12 mouse cellular contexts compared by ENCODE assay signal in the genomic region with DNA sequence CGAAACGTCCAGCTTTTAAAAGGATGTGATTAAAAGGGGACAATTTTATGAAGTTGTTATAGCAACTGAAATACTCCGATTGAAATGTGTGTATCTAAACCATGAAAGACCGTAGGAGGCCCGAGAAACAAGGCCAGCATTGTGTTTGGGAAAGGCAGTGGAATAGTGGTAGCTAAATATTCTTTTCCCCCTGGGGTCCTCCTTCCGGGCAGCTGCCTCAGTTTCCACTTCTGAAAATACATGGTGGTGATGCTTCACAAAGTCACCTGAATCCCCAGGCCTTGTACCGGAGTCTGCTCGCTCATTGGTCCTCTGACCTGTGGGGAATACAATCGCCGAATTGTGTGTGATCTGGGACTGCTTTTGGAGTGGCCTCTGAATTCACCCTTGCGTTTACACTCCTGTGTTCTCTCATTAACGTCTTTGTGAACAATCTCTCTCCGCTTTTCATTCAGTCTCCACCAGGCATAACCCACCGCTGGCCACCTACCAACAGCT. TPM values are rescaled to one million over a fixed set of nuclear protein-coding genes. Genes with fewer than 3 reads are reported as not detected.
DNase-seq lines count a peak whose midpoint lies in the region; ATAC-seq and TF ChIP-seq lines count a peak whose summit lies in the region.
"Had no signal": no experiment of that assay in that cellular context is flagged by ENCODE, and none has a peak within 500 bp of the region (broad histone marks: within the 10 kb centered on the region; RNA-seq: fewer than 3 reads in every experiment).

No protein-coding gene starts in this region.

- H3K4me3 ChIP-seq in E14TG2a.4 (replicated peaks; ENCODE audit: low read length), result peak overlapping the region; percentile 29; the same call in 1 of the 2 replicates
- H3K4me3 ChIP-seq in forebrain, postnatal 0 days (ENCODE audit: low read depth, low read length), result no peak overlapping the region
- H3K4me3 ChIP-seq in midbrain, embryonic 11.5 days (ENCODE audit: low read depth, low read length), result no peak overlapping the region
- H3K4me3 ChIP-seq: megakaryocyte, embryonic 14.5 days had no signal

- H3K9me3 ChIP-seq in E14TG2a.4 (ENCODE audit: low read length), result no peaks in the 10 kb centered on the region
- H3K9me3 ChIP-seq in forebrain, postnatal 0 days (ENCODE audit: low read length), result no peaks in the 10 kb centered on the region
- no peaks in the 10 kb centered on the region for H3K9me3 ChIP-seq in midbrain, embryonic 11.5 days (ENCODE audit: control insufficient read depth, low read length)
- H3K9me3 ChIP-seq: megakaryocyte, embryonic 14.5 days had no signal

- H3K4me1 ChIP-seq in E14TG2a.4 (replicated peaks; ENCODE audit: low read depth, low read length), result peaks cover 75% of the 10 kb centered on the region
- H3K4me1 ChIP-seq in forebrain, postnatal 0 days (ENCODE audit: insufficient read depth), result no peaks in the 10 kb centered on the region
- H3K4me1 ChIP-seq in midbrain, embryonic 11.5 days (ENCODE audit: control insufficient read depth, insufficient read depth, low read length), result peaks cover 42% of the 10 kb centered on the region

- no peaks in the 10 kb centered on the region for H3K27me3 ChIP-seq in E14TG2a.4 (ENCODE audit: insufficient read depth, low read length)
- H3K27me3 ChIP-seq in forebrain, postnatal 0 days (ENCODE audit: insufficient read depth, low read length), result peaks cover 50% of the 10 kb centered on the region
- H3K27me3 ChIP-seq in midbrain, embryonic 11.5 days (ENCODE audit: control insufficient read depth, insufficient read depth, low read length), result peaks cover 51% of the 10 kb centered on the region
- H3K27me3 ChIP-seq: Patski had no signal

- intact Hi-C loops in left cerebral cortex, postnatal 25 days (cut with DNase I), result loop anchor here (5.0 kb wide), 3 partner anchors 180 to 250 kb away; partner anchors contain the start of genes Gm5089 and Zic2

- peak; percentile 70 for DNase-seq in cerebellum, adult 9-10 months
- DNase-seq in forebrain, postnatal 0 days, result peak; percentile 54
- DNase-seq in midbrain, embryonic 11.5 days (ENCODE audit: low spot score, missing footprints), result peak; percentile 96
- no peak for DNase-seq in kidney, postnatal 14 days
- no peak for DNase-seq in right cerebral cortex, adult 2 months (ENCODE audit: low spot score in 2 of 2)
- no peak for DNase-seq in heart, adult 9 months (ENCODE audit: low spot score in 2 of 2)
- DNase-seq in left cerebral cortex, postnatal 25 days (ENCODE audit: low spot score in 2 of 2), result no peak
- DNase-seq: adrenal gland, postnatal 36 days; kidney, adult 18-20 months had no signal

- no peak overlapping the region; the same call in 1 of the 2 replicates for H3K9ac ChIP-seq in forebrain, postnatal 0 days
- H3K9ac ChIP-seq in midbrain, embryonic 11.5 days (ENCODE audit: low read length), result no peak overlapping the region

- no peak for ATAC-seq in forebrain, postnatal 0 days
- ATAC-seq in midbrain, embryonic 11.5 days (ENCODE audit: low FRiP score), result no peak
- ATAC-seq: Patski had no signal

- no peaks in the 10 kb centered on the region for H3K36me3 ChIP-seq in E14TG2a.4 (ENCODE audit: insufficient read depth, low read length)
- no peaks in the 10 kb centered on the region for H3K36me3 ChIP-seq in forebrain, postnatal 0 days (ENCODE audit: insufficient read depth)
- H3K36me3 ChIP-seq in midbrain, embryonic 11.5 days (ENCODE audit: control insufficient read depth, insufficient read depth, low read length), result no peaks in the 10 kb centered on the region

- 9% methylated on average over 14 of the region's 14 CpGs for WGBS in forebrain, postnatal 0 days
- WGBS in midbrain, embryonic 11.5 days, result 7% methylated on average over 14 of the region's 14 CpGs

- H3K4me2 ChIP-seq in forebrain, postnatal 0 days (ENCODE audit: low read depth), result 0 out of 2 replicates have a peak overlapping the region, but pooled peaks have one; percentile 13
- H3K4me2 ChIP-seq in midbrain, embryonic 11.5 days, result peak overlapping the region; percentile 29

- H3K27ac ChIP-seq in forebrain, postnatal 0 days (ENCODE audit: low read depth, low read length), result no peak overlapping the region; the same call in 1 of the 2 replicates
- peak overlapping the region; percentile 20; the same call in 1 of the 2 replicates for H3K27ac ChIP-seq in midbrain, embryonic 11.5 days (ENCODE audit: low read depth, low read length)

- no peak for TF ChIP-seq CTCF in E14TG2a.4 (conservative IDR thresholded peaks at IDR 0.05; ENCODE audit: low read length)
- TF ChIP-seq CTCF in forebrain, postnatal 0 days (IDR thresholded peaks at IDR 0.05; ENCODE audit: low read depth), result no peak

RNA-seq across cellular contexts. Expression of gene Clybl, which starts 46.0 kb away (rescaled TPM):
- total RNA-seq in forebrain, postnatal 0 days (2014; rRNA removed), result 10.6 TPM in 2 replicates
- polyA plus RNA-seq in forebrain, postnatal 0 days (2015; fragmentation: Nextera tagmentation; extraction: Ambion mirVana), result 15.8 and 21.0 TPM in 2 replicates
- polyA plus RNA-seq in midbrain, embryonic 11.5 days (2014; fragmentation: Nextera tagmentation; extraction: Ambion mirVana), result 27.6 and 31.5 TPM in 2 replicates
- 10 to 100 TPM; 21.5 to 23.8 TPM for total RNA-seq in left cerebral cortex, postnatal 25 days (2021)

Comparison
In these comparisons a context has a peak if more than half of its experiments do, and no peak if none do; other contexts are left out.
1. DNase-seq: peak in cerebellum, adult 9-10 months (single experiment), forebrain, postnatal 0 days (single experiment) and midbrain, embryonic 11.5 days (single experiment); none in kidney, postnatal 14 days (single experiment), right cerebral cortex, adult 2 months (0 of 2), heart, adult 9 months (0 of 2) and left cerebral cortex, postnatal 25 days (0 of 2).